Mouse (Mus musculus) kidney, postnatal 0 days (tissue): Measurements from ENCODE around the gene Dnah11. TPM values are rescaled to one million over a fixed set of nuclear protein-coding genes. Genes with fewer than 3 reads are reported as not detected.

ENCODE experiments used
- ATAC-seq: fragments of 200-750 bp; cut with Nextera tagmentation; replicated peaks from 2 replicates; pipeline ENCODE4 v1.8.0; 2017; ENCODE audit warnings: low read depth, moderate number of reproducible peaks, moderate TSS enrichment, moderate library complexity; ENCODE audit not compliant: low FRiP score
- DNase-seq: peaks from one replicate; pipeline ENCODE4 v3.0.0-alpha.2; 2016; ENCODE audit warnings: low spot score
- H3K27ac ChIP-seq: fragments of 300-500 bp; sonication (generic); 2 replicates; pipeline ENCODE4 v1.5.1; 2014; ENCODE audit warnings: mild to moderate bottlenecking
- H3K27me3 ChIP-seq: fragments of 300-500 bp; sonication (generic); 2 replicates; pipeline ENCODE4 v1.6.1; 2014; ENCODE audit warnings: low read length, mixed read lengths; ENCODE audit not compliant: insufficient read depth
- H3K36me3 ChIP-seq: fragments of 300-500 bp; sonication (generic); 2 replicates; pipeline ENCODE4 v1.6.1; 2014; ENCODE audit warnings: low read length, mixed read lengths; ENCODE audit not compliant: insufficient read depth
- H3K4me1 ChIP-seq: fragments of 300-500 bp; sonication (generic); replicated peaks from 2 replicates; pipeline ENCODE4 v1.6.1; 2014; ENCODE audit warnings: antibody characterized with exemption, low read length, mixed read lengths; ENCODE audit not compliant: insufficient read depth
- H3K4me2 ChIP-seq: fragments of 300-500 bp; sonication (generic); 2 replicates; pipeline ENCODE4 v1.6.1; 2014; ENCODE audit warnings: mild to moderate bottlenecking, low read length, moderate library complexity, mixed read lengths
- H3K4me3 ChIP-seq: fragments of 300-500 bp; sonication (generic); replicated peaks from 2 replicates; pipeline ENCODE4 v1.5.1; 2014; ENCODE audit warnings: low read depth, low read length
- H3K9ac ChIP-seq: fragments of 300-500 bp; sonication (generic); 2 replicates; pipeline ENCODE4 v1.6.1; 2014; ENCODE audit warnings: low read depth, low read length
- H3K9me3 ChIP-seq: fragments of 300-500 bp; sonication (generic); replicated peaks from 2 replicates; pipeline ENCODE4 v1.6.1; 2016; ENCODE audit warnings: low read length, inconsistent platforms, mixed read lengths
- CTCF ChIP-seq: IDR thresholded peaks from 2 replicates; pipeline ENCODE4 v1.5.1; 2016; ENCODE audit warnings: antibody characterized with exemption, low read depth, mild to moderate bottlenecking, moderate library complexity
- WGBS: fragments of 180-500 bp; shearing (Covaris S2); extraction: QIAGEN DNeasy Blood & Tissue Kit; methylation state at CpG from one replicate; pipeline ENCODE4 v1.1.7; 2014; 5-methylcytosine and 5-hydroxymethylcytosine counted together
- polyA plus RNA-seq: library from polyadenylated mRNA; unstranded; fragments of >200 nt; fragmentation: Nextera tagmentation; extraction: Ambion mirVana; gene quantifications from 2 replicates; pipeline ENCODE4 v1.2.1, GENCODE M21; 2015

Dnah11 gene
- polyA plus RNA-seq, 1 experiment from 2014 or later: 1.3 TPM

DNA sequence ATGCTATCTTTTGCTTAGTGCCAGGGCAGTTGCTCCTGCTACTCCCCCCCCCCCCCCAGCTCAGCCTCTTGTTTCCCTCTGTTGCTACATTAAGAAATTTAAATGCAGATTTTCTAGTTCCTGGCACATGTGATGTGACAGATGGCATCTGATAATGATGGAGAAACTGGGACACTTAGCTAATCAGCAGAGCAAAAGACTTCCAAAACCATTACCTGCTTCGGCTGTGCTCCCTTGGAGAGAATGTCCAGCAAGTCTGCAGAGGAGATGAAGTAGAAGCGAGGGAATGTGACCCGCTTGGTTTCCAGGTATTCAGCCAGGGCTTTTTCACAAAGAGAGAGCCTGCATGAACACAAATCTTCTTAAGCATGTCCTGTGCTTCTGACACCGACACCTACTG is 94.3 kb downstream of the Dnah11 start:
- Histone ChIP-seq H3K27me3 (no peaks in the 10 kb centered on the region), H3K4me1 (no peaks in the 10 kb centered on the region), H3K27ac (no peak overlapping the region), H3K9ac (no peak overlapping the region), H3K9me3 (no peaks in the 10 kb centered on the region), H3K4me2 (no peak overlapping the region), H3K36me3 (no peaks in the 10 kb centered on the region), H3K4me3 (no peak overlapping the region)
- WGBS: 75% methylated on average over 4 of the region's 4 CpGs
- ATAC-seq (no peak), DNase-seq (no peak)
- TF ChIP-seq CTCF: no peak

DNA sequence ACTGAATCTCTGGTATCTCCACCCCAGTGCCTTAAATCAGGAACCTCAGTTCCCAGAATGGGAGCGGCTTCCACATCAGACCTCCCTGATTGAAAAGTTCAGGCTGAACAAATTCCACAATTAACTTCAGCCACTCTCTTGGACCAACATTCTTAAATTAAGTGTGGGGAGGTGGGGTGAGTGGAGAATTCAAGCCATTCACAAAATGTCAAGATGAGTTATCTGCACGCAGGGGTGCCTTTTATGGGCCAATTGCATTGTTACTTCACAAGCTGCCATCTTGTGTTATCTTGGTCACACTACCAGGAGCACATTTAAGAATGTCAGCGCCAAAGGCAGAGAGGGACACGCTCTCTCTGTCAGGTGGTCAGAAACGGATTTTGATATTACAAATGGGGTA is 99.1 kb downstream of the Dnah11 start:
- DNase-seq: no peak
- 66% methylated on average over 5 of the region's 5 CpGs for WGBS

DNA sequence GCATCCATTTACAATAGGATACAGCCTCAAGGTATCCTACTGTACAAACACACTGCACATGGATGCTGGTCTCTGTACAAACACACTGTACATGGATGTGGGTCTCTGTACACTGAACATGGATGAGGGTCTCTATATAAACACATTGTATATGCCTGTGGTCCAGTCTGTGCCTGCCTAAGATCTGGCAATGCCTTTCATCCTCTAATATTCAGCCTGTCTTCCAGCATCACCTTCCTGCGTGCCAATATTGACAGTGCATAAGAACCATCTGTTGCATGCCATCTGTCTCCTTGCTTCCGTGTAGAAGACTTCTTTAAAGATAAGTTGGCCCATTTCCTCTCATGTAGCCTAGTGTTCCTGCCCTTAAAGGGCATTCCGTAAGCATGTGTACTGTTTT is 100.6 kb downstream of the Dnah11 start:
- WGBS: 71% methylated on average over 3 of the region's 3 CpGs
- TF ChIP-seq CTCF: no peak
- no peaks in the 10 kb centered on the region for H3K9me3 ChIP-seq
- ATAC-seq (no peak), DNase-seq (no peak)
- no peak overlapping the region for H3K4me3 ChIP-seq
- H3K4me1 ChIP-seq: no peaks in the 10 kb centered on the region
- no peak overlapping the region for H3K9ac ChIP-seq
- no peak overlapping the region for H3K27ac ChIP-seq
- H3K4me2 ChIP-seq: no peak overlapping the region
- no peaks in the 10 kb centered on the region for H3K36me3 ChIP-seq
- H3K27me3 ChIP-seq: no peaks in the 10 kb centered on the region

More for the DNA sequence above, 99.1 kb downstream of the Dnah11 start:
- no peaks in the 10 kb centered on the region for H3K9me3 ChIP-seq
- H3K36me3 ChIP-seq: no peaks in the 10 kb centered on the region
- H3K27me3 ChIP-seq: no peaks in the 10 kb centered on the region
- ATAC-seq: no peak
- H3K4me2 ChIP-seq: no peak overlapping the region
- no peak overlapping the region for H3K4me3 ChIP-seq
- no peak overlapping the region for H3K27ac ChIP-seq
- no peak overlapping the region for H3K9ac ChIP-seq
- H3K4me1 ChIP-seq: no peaks in the 10 kb centered on the region
- no peak for TF ChIP-seq CTCF

DNA sequence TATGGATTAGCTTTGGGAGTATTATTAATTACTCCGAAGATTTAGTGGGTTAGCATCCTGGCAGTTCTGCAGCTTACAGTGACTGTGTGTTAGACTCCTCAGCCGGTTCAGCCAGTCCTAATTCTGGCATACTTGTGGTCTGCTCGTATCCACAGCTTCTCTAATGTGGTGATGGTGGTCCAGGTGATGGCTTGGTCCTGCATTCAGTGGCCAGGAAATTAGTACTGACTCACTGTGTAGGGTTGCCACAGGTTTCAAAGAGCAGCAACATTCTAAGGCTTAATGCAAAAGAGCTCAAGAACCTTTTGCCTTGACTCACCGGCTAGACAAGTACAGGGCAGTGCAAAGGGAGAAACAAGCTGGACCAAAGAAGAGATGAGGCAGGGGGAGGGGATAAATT is 103.9 kb downstream of the Dnah11 start:
- Histone ChIP-seq H3K9me3 (no peaks in the 10 kb centered on the region), H3K27ac (no peak overlapping the region), H3K27me3 (no peaks in the 10 kb centered on the region), H3K4me3 (no peak overlapping the region), H3K4me2 (no peak overlapping the region), H3K4me1 (no peaks in the 10 kb centered on the region), H3K9ac (no peak overlapping the region), H3K36me3 (no peaks in the 10 kb centered on the region)
- WGBS: 92% methylated on average over 4 of the region's 4 CpGs
- TF ChIP-seq CTCF: no peak
- DNase-seq (no peak), ATAC-seq (no peak)

- H3K9ac ChIP-seq: no peak overlapping the region
- WGBS: 86% methylated on average over 1 of the region's 1 CpGs
- no peaks in the 10 kb centered on the region for H3K4me1 ChIP-seq
- no peak for TF ChIP-seq CTCF
- DNase-seq: no peak
- no peaks in the 10 kb centered on the region for H3K27me3 ChIP-seq
- H3K9me3 ChIP-seq: no peaks in the 10 kb centered on the region
- no peak for ATAC-seq
- H3K27ac ChIP-seq: no peak overlapping the region
- H3K4me2 ChIP-seq: no peak overlapping the region
- no peak overlapping the region for H3K4me3 ChIP-seq
- no peaks in the 10 kb centered on the region for H3K36me3 ChIP-seq
Observed at GRCm38 (mm10) chr12:118085291-118085690, 113.6 kb downstream of the Dnah11 start.

- TF ChIP-seq CTCF: no peak
- no peak overlapping the region for H3K27ac ChIP-seq
- H3K4me1 ChIP-seq: no peaks in the 10 kb centered on the region
- no peak for ATAC-seq
- no peaks in the 10 kb centered on the region for H3K27me3 ChIP-seq
- no peak overlapping the region for H3K9ac ChIP-seq
- no peak overlapping the region for H3K4me2 ChIP-seq
- H3K4me3 ChIP-seq: no peak overlapping the region
- DNase-seq: no peak
- 73% methylated on average over 3 of the region's 3 CpGs for WGBS
- no peaks in the 10 kb centered on the region for H3K9me3 ChIP-seq
- H3K36me3 ChIP-seq: no peaks in the 10 kb centered on the region
Observed at GRCm38 (mm10) chr12:118084806-118085205, 114.0 kb downstream of the Dnah11 start.

DNA sequence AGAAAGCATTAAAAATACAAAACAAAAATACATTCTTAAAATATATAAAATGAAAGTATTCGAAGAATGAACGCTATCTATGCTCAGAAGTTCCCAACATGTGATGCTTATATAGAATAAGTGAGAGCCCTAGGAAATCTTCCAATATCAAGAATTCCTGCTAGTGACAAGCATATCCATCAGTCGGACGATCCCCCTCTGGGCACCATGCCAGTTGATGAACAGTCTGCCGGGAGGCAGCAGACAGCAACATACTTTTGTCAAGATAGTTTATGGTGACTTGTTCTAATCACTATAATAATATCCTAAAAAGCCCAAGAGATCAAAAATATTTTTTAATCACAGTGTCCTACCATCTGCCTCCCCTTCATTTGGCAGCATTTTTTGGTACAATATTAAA is 114.7 kb downstream of the Dnah11 start:
- Histone ChIP-seq H3K9ac (no peak overlapping the region), H3K36me3 (no peaks in the 10 kb centered on the region), H3K4me3 (no peak overlapping the region), H3K9me3 (no peaks in the 10 kb centered on the region), H3K4me1 (no peaks in the 10 kb centered on the region), H3K27ac (no peak overlapping the region), H3K27me3 (no peaks in the 10 kb centered on the region), H3K4me2 (no peak overlapping the region)
- WGBS: 71% methylated on average over 5 of the region's 5 CpGs
- DNase-seq (no peak), ATAC-seq (no peak)
- TF ChIP-seq CTCF: no peak
